Mouse (Mus musculus): Measurements from ENCODE around the gene Cebpa.

DNA sequence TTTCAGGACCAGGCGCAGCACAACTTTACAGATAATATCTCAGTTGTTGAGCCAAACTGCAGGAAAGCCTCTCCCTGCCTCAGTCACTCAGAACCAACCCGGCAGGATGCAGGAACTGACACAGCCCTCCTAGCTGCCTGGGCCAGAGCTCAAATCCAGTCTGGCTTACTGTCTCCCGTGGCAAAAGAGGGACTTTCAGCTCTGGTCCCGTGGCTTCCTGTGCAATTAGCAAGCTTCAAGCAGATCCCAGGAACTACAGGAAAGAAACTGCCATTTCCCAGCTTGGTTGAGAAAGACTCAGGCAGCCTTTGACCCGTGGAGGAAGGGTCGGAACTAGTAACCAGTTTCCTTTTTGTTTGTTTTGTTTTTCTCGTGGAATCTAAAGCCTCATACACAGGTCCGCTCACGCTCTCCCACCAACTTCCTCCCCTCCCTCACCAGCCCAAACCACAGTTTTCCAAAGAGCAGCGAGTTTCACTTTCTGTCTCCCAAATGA lies 38.2 kb upstream of the Cebpa start:
- TF ChIP-seq CEBPB (IDR thresholded peaks at IDR 0.05; ENCODE audit: insufficient read depth, poor library complexity, severe bottlenecking) (no peak), MAX (IDR thresholded peaks at IDR 0.05; ENCODE audit: low read depth) (no peak), USF1 (IDR thresholded peaks at IDR 0.05; ENCODE audit: low read depth) (no peak)
